Mouse (Mus musculus): ENCODE measurements around the gene Ifnk.

Gene Ifnk

GRCm38 (mm10) chr4:35140317-35140716 is 11.5 kb upstream of the Ifnk start:
- DNase-seq (ENCODE audit: low spot score), result no peak

- DNase-seq (ENCODE audit: low spot score), result no peak
Observed at GRCm38 (mm10) chr4:35143472-35144102, 8.3 kb upstream of the Ifnk start.

- DNase-seq (ENCODE audit: low spot score), result no peak
Observed at GRCm38 (mm10) chr4:35145726-35146125, 6.1 kb upstream of the Ifnk start.

- no peak for DNase-seq (ENCODE audit: low spot score)
Observed at GRCm38 (mm10) chr4:35146597-35146996, 5.3 kb upstream of the Ifnk start.

GRCm38 (mm10) chr4:35148326-35148725 is 3.5 kb upstream of the Ifnk start:
- no peak for DNase-seq (ENCODE audit: low spot score)

- DNase-seq (ENCODE audit: low spot score), result no peak
Observed at GRCm38 (mm10) chr4:35150706-35151105, 1.1 kb upstream of the Ifnk start.

GRCm38 (mm10) chr4:35154051-35154450 is 2.2 kb downstream of the Ifnk start:
- no peak for DNase-seq (ENCODE audit: low spot score)

- peak; percentile 30 for DNase-seq (ENCODE audit: low spot score)
Observed at GRCm38 (mm10) chr4:35155132-35155922, 3.5 kb downstream of the Ifnk start.

- DNase-seq (ENCODE audit: low spot score), result peak; percentile 63
Observed at GRCm38 (mm10) chr4:35156149-35156611, 4.3 kb downstream of the Ifnk start.

- DNase-seq (ENCODE audit: low spot score), result peak; percentile 86
Observed at GRCm38 (mm10) chr4:35156751-35157611, 5.1 kb downstream of the Ifnk start, which contains the start of gene Mob3b. Gene Mob3b (minus strand): TSS chr4:35157484.

- DNase-seq (ENCODE audit: low spot score), result no peak
Observed at GRCm38 (mm10) chr4:35157815-35158214, 6.0 kb downstream of the Ifnk start.

GRCm38 (mm10) chr4:35165275-35165674 is 13.4 kb downstream of the Ifnk start:
- DNase-seq (ENCODE audit: low spot score), result no peak

GRCm38 (mm10) chr4:35165947-35166346 is 14.1 kb downstream of the Ifnk start:
- no peak for DNase-seq (ENCODE audit: low spot score)

- no peak for DNase-seq (ENCODE audit: low spot score)
Observed at GRCm38 (mm10) chr4:35167855-35168254, 16.0 kb downstream of the Ifnk start.

- no peak for DNase-seq (ENCODE audit: low spot score)
Observed at GRCm38 (mm10) chr4:35169571-35170125, 17.8 kb downstream of the Ifnk start.

GRCm38 (mm10) chr4:35172471-35172870 is 20.6 kb downstream of the Ifnk start:
- no peak for DNase-seq (ENCODE audit: low spot score)

- DNase-seq (ENCODE audit: low spot score), result no peak
Observed at GRCm38 (mm10) chr4:35173551-35173950, 21.7 kb downstream of the Ifnk start.

- DNase-seq (ENCODE audit: low spot score), result no peak
Observed at GRCm38 (mm10) chr4:35175566-35175965, 23.7 kb downstream of the Ifnk start.

- DNase-seq (ENCODE audit: low spot score), result no peak
Observed at GRCm38 (mm10) chr4:35177926-35178645, 26.2 kb downstream of the Ifnk start.

- no peak for DNase-seq (ENCODE audit: low spot score)
Observed at GRCm38 (mm10) chr4:35187617-35188326, 35.9 kb downstream of the Ifnk start.

- no peak for DNase-seq (ENCODE audit: low spot score)
Observed at GRCm38 (mm10) chr4:35189794-35190193, 37.9 kb downstream of the Ifnk start.
